Mouse (Mus musculus): ENCODE data around the gene Tenm4. TPM values are rescaled to one million over a fixed set of nuclear protein-coding genes. Genes with fewer than 3 reads are reported as not detected.
A peak's percentile ranks its signal among the peaks of the same experiment; 100 is the strongest.

The Tenm4 gene
- total and polyA plus RNA-seq, 3 experiments: 0.03 to 0.26 (median 0.04) TPM

GRCm38 (mm10) chr7:96835313-96835712 is 664.3 kb downstream of the Tenm4 start:
- H3K27ac ChIP-seq (ENCODE audit: insufficient read depth, low read depth): no peak overlapping the region
- in situ Hi-C loops (cut with MboI; ENCODE audit: low pct_ligation_motif_present, low pct_unique_long_range_greater_than_20kb, low sequenced_read_pairs): no loop called here
- H3K4me2 ChIP-seq (ENCODE audit: insufficient read depth, low read depth, poor library complexity, severe bottlenecking): no peak overlapping the region
- no peaks in the 10 kb centered on the region for H3K36me3 ChIP-seq (replicated peaks in 1 of 2; ENCODE audit: control insufficient read depth in 1 of 2, insufficient read depth in 1 of 2, low read length in 1 of 2)
- DNase-seq (ENCODE audit: extremely low read depth): no peak
- no peaks in the 10 kb centered on the region for H3K79me2 ChIP-seq (replicated peaks; ENCODE audit: control insufficient read depth, extremely low read depth, insufficient read depth, poor library complexity, severe bottlenecking)
- no peak overlapping the region for H3K9ac ChIP-seq (ENCODE audit: insufficient read depth, low read depth)
- peaks cover 6 to 31% of the 10 kb centered on the region in 2 experiments for H3K4me1 ChIP-seq (ENCODE audit: control insufficient read depth in 1 of 2, insufficient read depth in 2 of 2)
- H3K4me3 ChIP-seq (replicated peaks in 1 of 3; ENCODE audit: low read depth in 2 of 3, low read length in 2 of 3, poor library complexity in 1 of 3): no peak overlapping the region
- no peaks in the 10 kb centered on the region for H3K9me3 ChIP-seq (replicated peaks; ENCODE audit: low read length)
- dilution Hi-C loops (cut with MboI; ENCODE audit: extremely low pct_ligation_motif_present, extremely low pct_unique_long_range_greater_than_20kb, low sequenced_read_pairs): no loop called here
- TF ChIP-seq UBTF (IDR thresholded peaks at IDR 0.05; ENCODE audit: low read depth, low read length): no peak
- no peak for TF ChIP-seq CHD1 (IDR thresholded peaks at IDR 0.05; ENCODE audit: low read depth, low read length)
- TF ChIP-seq ZKSCAN1 (IDR thresholded peaks at IDR 0.05; ENCODE audit: borderline replicate concordance, low read depth, low read length): no peak
- no peak for TF ChIP-seq USF2 (conservative IDR thresholded peaks at IDR 0.05; ENCODE audit: low read depth, low read length)
- TF ChIP-seq SIN3A (IDR thresholded peaks at IDR 0.05; ENCODE audit: low read length): no peak
- no peak for TF ChIP-seq EP300 (IDR thresholded peaks at IDR 0.05; ENCODE audit: low read length)
- TF ChIP-seq JUN (IDR thresholded peaks at IDR 0.05; ENCODE audit: insufficient read depth, low read depth, low read length): no peak
- no peak for TF ChIP-seq MAFK (IDR thresholded peaks at IDR 0.05; ENCODE audit: insufficient replicate concordance, low read length)
- TF ChIP-seq BHLHE40 (IDR thresholded peaks at IDR 0.05; ENCODE audit: low read depth, low read length): no peak
- TF ChIP-seq MAZ (IDR thresholded peaks at IDR 0.05; ENCODE audit: low read depth, low read length): no peak
- no peak for TF ChIP-seq USF1 (IDR thresholded peaks at IDR 0.05; ENCODE audit: low read depth, low read length)
- H3K27me3 ChIP-seq (replicated peaks): no peaks in the 10 kb centered on the region

GRCm38 (mm10) chr7:96838271-96838841 is 667.3 kb downstream of the Tenm4 start:
- no peaks in the 10 kb centered on the region for H3K9me3 ChIP-seq (replicated peaks; ENCODE audit: low read length)
- H3K9ac ChIP-seq (ENCODE audit: insufficient read depth, low read depth): no peak overlapping the region
- no peaks in the 10 kb centered on the region for H3K27me3 ChIP-seq (replicated peaks)
- no peak overlapping the region for H3K4me2 ChIP-seq (ENCODE audit: insufficient read depth, low read depth, poor library complexity, severe bottlenecking)
- no peak overlapping the region for H3K4me3 ChIP-seq (replicated peaks in 1 of 3; ENCODE audit: low read depth in 2 of 3, low read length in 2 of 3, poor library complexity in 1 of 3)
- H3K36me3 ChIP-seq (replicated peaks in 1 of 2; ENCODE audit: control insufficient read depth in 1 of 2, insufficient read depth in 1 of 2, low read length in 1 of 2): no peaks in the 10 kb centered on the region
- no peaks in the 10 kb centered on the region for H3K79me2 ChIP-seq (replicated peaks; ENCODE audit: control insufficient read depth, extremely low read depth, insufficient read depth, poor library complexity, severe bottlenecking)
- dilution Hi-C loops (cut with MboI; ENCODE audit: extremely low pct_ligation_motif_present, extremely low pct_unique_long_range_greater_than_20kb, low sequenced_read_pairs): no loop called here
- no peak for TF ChIP-seq GABPA (IDR thresholded peaks at IDR 0.05; ENCODE audit: insufficient replicate concordance, low read depth, low read length)
- TF ChIP-seq BHLHE40 (IDR thresholded peaks at IDR 0.05; ENCODE audit: low read depth, low read length): 0 out of 2 replicates have a peak, but pooled peaks have one; percentile 15
- H3K27ac ChIP-seq (ENCODE audit: insufficient read depth, low read depth): no peak overlapping the region
- in situ Hi-C loops (cut with MboI; ENCODE audit: low pct_ligation_motif_present, low pct_unique_long_range_greater_than_20kb, low sequenced_read_pairs): no loop called here
- DNase-seq (ENCODE audit: extremely low read depth): no peak
- H3K4me1 ChIP-seq (ENCODE audit: control insufficient read depth in 1 of 2, insufficient read depth in 2 of 2): peaks cover 6 to 35% of the 10 kb centered on the region in 2 experiments

GRCm38 (mm10) chr7:96838926-96839325 is 667.9 kb downstream of the Tenm4 start:
- Histone ChIP-seq H3K9me3 (replicated peaks; ENCODE audit: low read length) (no peaks in the 10 kb centered on the region), H3K4me1 (ENCODE audit: control insufficient read depth in 1 of 2, insufficient read depth in 2 of 2) (peaks cover 9 to 40% of the 10 kb centered on the region in 2 experiments), H3K79me2 (replicated peaks; ENCODE audit: control insufficient read depth, extremely low read depth, insufficient read depth, poor library complexity, severe bottlenecking) (no peaks in the 10 kb centered on the region), H3K27me3 (replicated peaks) (no peaks in the 10 kb centered on the region), H3K9ac (ENCODE audit: insufficient read depth, low read depth) (no peak overlapping the region), H3K4me2 (ENCODE audit: insufficient read depth, low read depth, poor library complexity, severe bottlenecking) (no peak overlapping the region), H3K36me3 (replicated peaks in 1 of 2; ENCODE audit: control insufficient read depth in 1 of 2, insufficient read depth in 1 of 2, low read length in 1 of 2) (no peaks in the 10 kb centered on the region), H3K27ac (ENCODE audit: insufficient read depth, low read depth) (no peak overlapping the region), H3K4me3 (replicated peaks in 1 of 3; ENCODE audit: low read depth in 2 of 3, low read length in 2 of 3, poor library complexity in 1 of 3) (no peak overlapping the region)
- TF ChIP-seq EP300 (IDR thresholded peaks at IDR 0.05; ENCODE audit: low read length): peak; percentile 68
- no peak for TF ChIP-seq HCFC1 (IDR thresholded peaks at IDR 0.05; ENCODE audit: low read depth, low read length)
- TF ChIP-seq ETS1 (conservative IDR thresholded peaks at IDR 0.05; ENCODE audit: low read depth, low read length): peak; percentile 69
- peak; percentile 62 for TF ChIP-seq IRF4 (IDR thresholded peaks at IDR 0.05; ENCODE audit: low read depth, low read length)
- no peak for TF ChIP-seq ZMIZ1 (IDR thresholded peaks at IDR 0.05; ENCODE audit: low read depth, low read length)
- TF ChIP-seq BHLHE40 (IDR thresholded peaks at IDR 0.05; ENCODE audit: low read depth, low read length): peak; percentile 82
- TF ChIP-seq NRF1 (IDR thresholded peaks at IDR 0.05; ENCODE audit: low read depth, low read length): no peak
- TF ChIP-seq MEF2A (IDR thresholded peaks at IDR 0.05; ENCODE audit: borderline replicate concordance, low read depth, low read length): peak; percentile 50; the same call in 1 of the 2 replicates
- TF ChIP-seq PAX5 (IDR thresholded peaks at IDR 0.05; ENCODE audit: low read length): no peak
- TF ChIP-seq MAX (IDR thresholded peaks at IDR 0.05; ENCODE audit: low read length): 0 out of 2 replicates have a peak, but pooled peaks have one; percentile 11
- TF ChIP-seq MAFK (IDR thresholded peaks at IDR 0.05; ENCODE audit: insufficient replicate concordance, low read length): 0 out of 2 replicates have a peak, but pooled peaks have one; percentile 34
- peak; percentile 43; the same call in 1 of the 2 replicates for TF ChIP-seq TCF12 (IDR thresholded peaks at IDR 0.05; ENCODE audit: low read depth, low read length)
- no peak for TF ChIP-seq ZNF384 (IDR thresholded peaks at IDR 0.05; ENCODE audit: low read depth, low read length)
- in situ Hi-C loops (cut with MboI; ENCODE audit: low pct_ligation_motif_present, low pct_unique_long_range_greater_than_20kb, low sequenced_read_pairs) (no loop called here), dilution Hi-C loops (cut with MboI; ENCODE audit: extremely low pct_ligation_motif_present, extremely low pct_unique_long_range_greater_than_20kb, low sequenced_read_pairs) (no loop called here)
- no peak for DNase-seq (ENCODE audit: extremely low read depth)

Data from CH12.LX (cell line).